Comparison of ENCODE assay signal across 8 mouse cellular contexts in the genomic region with DNA sequence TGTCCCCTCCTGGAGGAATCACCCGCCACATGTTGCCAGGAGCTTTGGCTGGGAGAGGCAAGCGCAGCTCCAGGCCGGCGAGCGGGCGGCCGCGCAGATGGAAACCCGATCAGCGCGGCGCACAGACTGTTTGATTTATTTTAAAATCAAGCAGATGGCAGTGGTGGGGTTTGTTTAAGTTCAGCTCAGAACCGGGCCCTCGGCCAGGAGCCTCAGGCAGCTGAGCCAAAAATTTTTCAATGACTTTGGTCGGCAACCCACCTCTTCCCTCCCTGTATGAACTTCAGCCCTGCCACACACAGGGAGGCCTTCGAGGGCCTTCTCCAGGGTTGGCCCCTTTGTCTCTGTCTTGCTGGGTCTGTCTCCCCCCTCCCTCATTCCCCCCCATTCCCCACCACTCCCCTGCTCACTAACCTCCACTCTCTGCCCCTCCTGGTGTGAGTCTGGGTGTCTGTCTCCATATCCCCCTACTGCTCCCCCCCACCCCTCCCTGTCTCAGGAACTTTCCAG. TPM values are rescaled to one million over a fixed set of nuclear protein-coding genes. Genes with fewer than 3 reads are reported as not detected.
DNase-seq lines count a peak whose midpoint lies in the region; ATAC-seq and TF ChIP-seq lines count a peak whose summit lies in the region.

No protein-coding gene starts in this region.

- no peak for TF ChIP-seq POLR2A in spleen, adult 2 months (IDR thresholded peaks at IDR 0.05; ENCODE audit: low read depth, low read length)

- no peak for TF ChIP-seq CTCF in spleen, adult 2 months (IDR thresholded peaks at IDR 0.05; ENCODE audit: extremely low read depth, insufficient read depth, insufficient read length, insufficient replicate concordance)
- no peak for TF ChIP-seq CTCF in heart, postnatal 0 days (IDR thresholded peaks at IDR 0.05; ENCODE audit: low read depth)
- no peak for TF ChIP-seq CTCF in liver, embryonic 14.5 days (IDR thresholded peaks at IDR 0.05; ENCODE audit: low read depth)

- peak overlapping the region; percentile 24; the same call in 1 of the 2 replicates for H3K4me3 ChIP-seq in spleen, adult 2 months (ENCODE audit: extremely low read depth, insufficient read depth, insufficient read length)
- peak overlapping the region; percentile 8; the same call in 1 of the 2 replicates for H3K4me3 ChIP-seq in forebrain, embryonic 15.5 days
- peak overlapping the region; percentile 37 for H3K4me3 ChIP-seq in heart, postnatal 0 days (ENCODE audit: low read depth, low read length)
- no peak overlapping the region for H3K4me3 ChIP-seq in liver, embryonic 14.5 days (ENCODE audit: insufficient read depth in 1 of 2, low read depth in 2 of 2, low read length in 2 of 2)
- H3K4me3 ChIP-seq in neural tube, embryonic 15.5 days (replicated peaks), result no peak overlapping the region

- no peak overlapping the region for H3K27ac ChIP-seq in spleen, adult 2 months (ENCODE audit: insufficient read depth, low read length)
- peak overlapping the region; percentile 97 for H3K27ac ChIP-seq in forebrain, embryonic 15.5 days (replicated peaks)
- H3K27ac ChIP-seq in heart, postnatal 0 days (ENCODE audit: low read depth), result peak overlapping the region; percentile 83
- no peak overlapping the region for H3K27ac ChIP-seq in liver, embryonic 14.5 days
- peak overlapping the region; percentile 70 for H3K27ac ChIP-seq in neural tube, embryonic 15.5 days (replicated peaks)

- DNase-seq in spleen, adult 2 months (ENCODE audit: low read depth in 1 of 2, low spot score in 2 of 2), result no peak
- DNase-seq in spleen, postnatal 14 days (ENCODE audit: low spot score in 2 of 2), result no peak
- DNase-seq in heart, postnatal 0 days (ENCODE audit: low spot score), result peak; percentile 82
- DNase-seq in kidney, postnatal 25 days, result peak; percentile 72 to 84
- DNase-seq in liver, embryonic 14.5 days (ENCODE audit: low read depth in 3 of 3, low spot score in 3 of 3), result no peak
- no peak for DNase-seq in testis, postnatal 10 days (ENCODE audit: low spot score)

- no peaks in the 10 kb centered on the region for H3K9me3 ChIP-seq in forebrain, embryonic 15.5 days
- no peaks in the 10 kb centered on the region for H3K9me3 ChIP-seq in heart, postnatal 0 days (replicated peaks; ENCODE audit: control insufficient read depth, low read length)
- no peaks in the 10 kb centered on the region for H3K9me3 ChIP-seq in liver, embryonic 14.5 days (ENCODE audit: control insufficient read depth, low read length)
- H3K9me3 ChIP-seq in neural tube, embryonic 15.5 days (replicated peaks), result no peaks in the 10 kb centered on the region

- TF ChIP-seq EP300 in heart, postnatal 0 days (IDR thresholded peaks at IDR 0.05; ENCODE audit: low read depth), result no peak
- no peak for TF ChIP-seq EP300 in liver, embryonic 14.5 days (IDR thresholded peaks at IDR 0.05; ENCODE audit: low read depth)

- peak overlapping the region; percentile 37 for H3K4me2 ChIP-seq in forebrain, embryonic 15.5 days (replicated peaks)
- H3K4me2 ChIP-seq in heart, postnatal 0 days (ENCODE audit: low read depth, low read length), result peak overlapping the region; percentile 64
- 0 out of 2 replicates have a peak overlapping the region, but pooled peaks have one; percentile 0 for H3K4me2 ChIP-seq in liver, embryonic 14.5 days (ENCODE audit: low read depth)
- H3K4me2 ChIP-seq in neural tube, embryonic 15.5 days, result peak overlapping the region; percentile 38

- WGBS in spleen, adult 2 months, result 6% methylated on average over 16 of the region's 16 CpGs
- WGBS in forebrain, embryonic 15.5 days, result 2% methylated on average over 16 of the region's 16 CpGs
- WGBS in heart, postnatal 0 days, result under 1% methylated on average over 16 of the region's 16 CpGs
- WGBS in liver, embryonic 14.5 days (ENCODE audit: insufficient replicate concordance), result 27% methylated on average over 16 of the region's 16 CpGs
- 1% methylated on average over 16 of the region's 16 CpGs for WGBS in neural tube, embryonic 15.5 days

- no peak overlapping the region for H3K9ac ChIP-seq in forebrain, embryonic 15.5 days (replicated peaks)
- peak overlapping the region; percentile 54 for H3K9ac ChIP-seq in heart, postnatal 0 days (replicated peaks; ENCODE audit: low read depth, low read length)
- H3K9ac ChIP-seq in liver, embryonic 14.5 days (replicated peaks), result no peak overlapping the region
- H3K9ac ChIP-seq in neural tube, embryonic 15.5 days (replicated peaks), result no peak overlapping the region

- ATAC-seq in forebrain, embryonic 15.5 days (replicated peaks), result peak; percentile 80
- peak; percentile 71 for ATAC-seq in heart, postnatal 0 days (ENCODE audit: insufficient read depth, low read depth)
- ATAC-seq in liver, embryonic 14.5 days (ENCODE audit: insufficient read depth), result 0 out of 2 replicates have a peak, but pooled peaks have one; percentile 5
- ATAC-seq in neural tube, embryonic 15.5 days (ENCODE audit: low FRiP score), result peak; percentile 46

- H3K36me3 ChIP-seq in spleen, adult 2 months (ENCODE audit: control insufficient read depth, insufficient read depth, low read length), result no peaks in the 10 kb centered on the region
- no peaks in the 10 kb centered on the region for H3K36me3 ChIP-seq in forebrain, embryonic 15.5 days
- no peaks in the 10 kb centered on the region for H3K36me3 ChIP-seq in heart, postnatal 0 days (replicated peaks; ENCODE audit: control insufficient read depth, insufficient read depth, low read length)
- H3K36me3 ChIP-seq in liver, embryonic 14.5 days (replicated peaks; ENCODE audit: control insufficient read depth, insufficient read depth, low read depth), result no peaks in the 10 kb centered on the region
- H3K36me3 ChIP-seq in neural tube, embryonic 15.5 days, result no peaks in the 10 kb centered on the region

- peaks cover 12% of the 10 kb centered on the region for H3K4me1 ChIP-seq in spleen, adult 2 months (ENCODE audit: control insufficient read depth, insufficient read depth, insufficient read length)
- peaks cover 66% of the 10 kb centered on the region for H3K4me1 ChIP-seq in forebrain, embryonic 15.5 days
- peaks cover 24% of the 10 kb centered on the region for H3K4me1 ChIP-seq in heart, postnatal 0 days (ENCODE audit: control insufficient read depth, insufficient read depth)
- H3K4me1 ChIP-seq in liver, embryonic 14.5 days (replicated peaks; ENCODE audit: control insufficient read depth in 2 of 2, insufficient read depth in 2 of 2, low read length in 1 of 2), result no peaks in the 10 kb centered on the region
- H3K4me1 ChIP-seq in neural tube, embryonic 15.5 days, result peaks cover 71% of the 10 kb centered on the region

- H3K27me3 ChIP-seq in spleen, adult 2 months (ENCODE audit: control insufficient read depth, insufficient read depth, low read length), result no peaks in the 10 kb centered on the region
- no peaks in the 10 kb centered on the region for H3K27me3 ChIP-seq in forebrain, embryonic 15.5 days
- no peaks in the 10 kb centered on the region for H3K27me3 ChIP-seq in heart, postnatal 0 days (ENCODE audit: control insufficient read depth, insufficient read depth, low read length)
- H3K27me3 ChIP-seq in liver, embryonic 14.5 days (ENCODE audit: control insufficient read depth, insufficient read depth, low read length), result no peaks in the 10 kb centered on the region
- H3K27me3 ChIP-seq in neural tube, embryonic 15.5 days (replicated peaks), result no peaks in the 10 kb centered on the region

RNA-seq across cellular contexts. Expression of a gene that starts 36.7 kb away (rescaled TPM):
- polyA plus RNA-seq in spleen, adult 2 months (2012; rRNA removed), result 39.2 and 49.3 TPM in 2 replicates
- polyA plus RNA-seq in forebrain, embryonic 15.5 days (2015; fragmentation: Nextera tagmentation; extraction: Ambion mirVana), result 31.3 and 32.7 TPM in 2 replicates
- 18.7 and 30.8 TPM in 2 replicates for total RNA-seq in heart, postnatal 0 days (2014; rRNA removed; ENCODE audit: low replicate concordance)
- 4.1 and 5.4 TPM in 2 replicates for polyA plus RNA-seq in heart, postnatal 0 days (2015; fragmentation: Nextera tagmentation; extraction: Ambion mirVana)
- 14.9 and 16.0 TPM in 2 replicates for polyA plus RNA-seq in liver, embryonic 14.5 days (2012; rRNA removed)
- 11.4 and 13.9 TPM in 2 replicates for polyA plus RNA-seq in liver, embryonic 14.5 days (2014; fragmentation: Nextera tagmentation; extraction: Ambion mirVana)
- 12.2 and 14.0 TPM in 2 replicates for polyA plus RNA-seq in neural tube, embryonic 15.5 days (2015; fragmentation: Nextera tagmentation; extraction: Ambion mirVana)

Comparison
In these comparisons a context has a peak if more than half of its experiments do, and no peak if none do; other contexts are left out.
1. DNase-seq: peak in heart, postnatal 0 days (single experiment) and kidney, postnatal 25 days (2 of 2); none in spleen, adult 2 months (0 of 2), spleen, postnatal 14 days (0 of 2), liver, embryonic 14.5 days (0 of 3) and testis, postnatal 10 days (single experiment).
2. H3K27ac ChIP-seq: peak in forebrain, embryonic 15.5 days (single experiment), heart, postnatal 0 days (single experiment) and neural tube, embryonic 15.5 days (single experiment); none in spleen, adult 2 months (single experiment) and liver, embryonic 14.5 days (single experiment).
3. H3K4me3 ChIP-seq: peak in spleen, adult 2 months (single experiment), forebrain, embryonic 15.5 days (single experiment) and heart, postnatal 0 days (single experiment); none in liver, embryonic 14.5 days (0 of 2) and neural tube, embryonic 15.5 days (single experiment).
4. ATAC-seq: peak in every context shown above with its lines; median percentile 80 in forebrain, embryonic 15.5 days; 71 in heart, postnatal 0 days; 46 in neural tube, embryonic 15.5 days; 5 in liver, embryonic 14.5 days.
5. H3K4me2 ChIP-seq: peak in every context shown above with its lines; median percentile 64 in heart, postnatal 0 days; 38 in neural tube, embryonic 15.5 days; 37 in forebrain, embryonic 15.5 days; 0 in liver, embryonic 14.5 days.